Mouse (Mus musculus): ENCODE data around the gene Ehbp1. TPM values are rescaled to one million over a fixed set of nuclear protein-coding genes. Genes with fewer than 3 reads are reported as not detected.

The Ehbp1 gene
- polyA plus RNA-seq, 1 experiment, result 0.04 TPM

DNA sequence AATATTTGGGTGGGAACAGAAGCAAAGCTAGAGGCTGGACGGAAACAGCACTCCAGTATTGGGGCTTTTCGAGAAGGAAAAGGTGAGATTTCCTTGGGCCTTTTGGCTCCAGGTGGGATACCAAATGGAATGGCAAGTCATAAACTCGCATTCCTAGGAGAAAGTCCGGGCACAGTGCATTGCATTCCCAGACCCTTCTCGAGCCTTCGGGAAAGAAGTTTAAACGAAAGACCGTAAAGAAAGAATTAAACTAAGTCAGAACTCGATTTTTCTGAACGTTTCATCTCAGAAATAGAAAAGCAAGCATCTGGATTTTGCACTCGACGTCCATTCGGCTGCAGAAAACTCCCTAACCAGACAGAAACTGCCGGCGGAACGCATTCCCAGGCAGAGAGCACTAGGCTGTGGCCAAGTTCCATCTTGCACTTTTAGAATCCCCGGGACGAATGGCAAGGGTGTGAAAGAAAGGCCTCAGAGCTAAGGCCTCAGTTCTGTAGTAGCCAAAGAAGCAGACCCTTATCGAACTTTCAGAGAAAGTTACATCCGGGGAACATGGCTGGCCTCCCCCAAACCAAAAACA is 344.4 kb downstream of the Ehbp1 start:
- H3K27me3 ChIP-seq (ENCODE audit: control insufficient read depth), result peaks cover 100% of the 10 kb centered on the region
- no peaks in the 10 kb centered on the region for H3K36me3 ChIP-seq (ENCODE audit: control insufficient read depth)
- no peaks in the 10 kb centered on the region; the same call in 1 of the 2 replicates for H3K4me1 ChIP-seq (ENCODE audit: control insufficient read depth)
- no peak overlapping the region for H3K4me3 ChIP-seq (replicated peaks)
- TF ChIP-seq GATA1 (IDR thresholded peaks at IDR 0.05; ENCODE audit: low read length), result no peak
- TF ChIP-seq TAL1 (IDR thresholded peaks at IDR 0.05; ENCODE audit: low read length), result no peak
- peaks cover 13% of the 10 kb centered on the region; the same call in 1 of the 2 replicates for H3K9me3 ChIP-seq (ENCODE audit: control insufficient read depth, low read length)

DNA sequence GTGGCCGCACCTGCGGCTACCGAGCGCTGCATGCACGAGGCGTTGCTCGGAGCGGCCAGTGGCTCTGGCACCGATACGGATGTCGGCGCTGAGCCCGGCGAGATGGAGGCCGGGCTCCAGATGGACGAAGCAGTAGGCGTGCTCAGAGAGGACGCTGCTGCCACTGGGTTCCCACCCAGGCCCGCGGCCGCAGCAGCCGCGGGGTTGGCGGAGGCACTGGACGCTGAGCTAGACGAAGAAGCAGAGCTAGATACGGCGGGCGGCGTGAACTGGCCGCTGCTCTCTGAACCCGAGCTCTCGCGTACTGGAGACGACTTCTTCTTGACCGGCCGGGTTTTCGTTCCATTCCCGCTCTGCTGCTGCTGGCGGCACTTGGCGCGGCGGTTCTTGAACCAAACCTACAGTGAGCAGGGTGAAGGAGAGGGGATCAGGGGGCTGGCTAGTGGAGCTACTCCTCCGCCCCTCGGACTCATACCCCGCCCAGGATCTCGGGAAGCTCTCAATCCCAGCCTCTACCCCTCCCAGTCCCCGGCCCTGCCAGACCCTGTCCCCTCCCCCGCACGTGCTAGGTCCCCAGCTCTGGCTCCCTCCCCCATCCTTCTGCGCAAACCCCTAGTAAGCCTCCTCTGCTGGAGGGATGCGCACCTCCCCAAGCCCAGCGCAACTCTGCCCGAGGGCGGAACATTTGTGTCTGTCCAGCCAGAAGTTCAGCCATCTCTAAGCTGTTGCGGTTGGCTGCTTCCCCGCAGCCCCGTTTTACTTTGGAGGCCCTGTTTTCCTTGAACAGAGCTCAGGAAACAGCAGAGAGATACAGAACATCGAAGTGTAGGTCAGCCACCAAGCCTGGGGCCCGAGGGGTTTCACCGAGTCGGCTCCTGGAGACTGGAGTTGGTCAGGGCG is 345.2 kb downstream of the Ehbp1 start:
- no peak overlapping the region for H3K4me3 ChIP-seq (replicated peaks)
- TF ChIP-seq TAL1 (IDR thresholded peaks at IDR 0.05; ENCODE audit: low read length) (no peak), GATA1 (IDR thresholded peaks at IDR 0.05; ENCODE audit: low read length) (no peak)
- peaks cover 99% of the 10 kb centered on the region for H3K27me3 ChIP-seq (ENCODE audit: control insufficient read depth)
- H3K9me3 ChIP-seq (ENCODE audit: control insufficient read depth, low read length), result peaks cover 13% of the 10 kb centered on the region; the same call in 1 of the 2 replicates
- no peaks in the 10 kb centered on the region; the same call in 1 of the 2 replicates for H3K4me1 ChIP-seq (ENCODE audit: control insufficient read depth)
- H3K36me3 ChIP-seq (ENCODE audit: control insufficient read depth), result no peaks in the 10 kb centered on the region

DNA sequence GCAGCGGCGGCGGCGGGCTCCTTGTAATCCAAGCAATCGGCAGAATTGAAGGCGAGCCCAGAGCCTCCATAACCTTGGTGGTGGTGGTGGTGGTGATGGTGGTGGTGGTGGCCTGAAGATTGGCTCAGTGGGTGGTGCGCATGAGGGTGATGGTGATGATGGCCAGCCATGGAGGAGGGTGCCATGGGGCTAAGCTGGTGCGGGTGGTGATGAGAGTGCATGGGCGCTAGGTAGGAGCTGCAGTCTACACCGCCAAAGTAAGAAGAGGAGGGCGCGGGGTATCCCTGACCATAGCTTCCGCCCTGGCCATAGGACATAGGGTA is 345.8 kb downstream of the Ehbp1 start:
- Histone ChIP-seq H3K4me1 (ENCODE audit: control insufficient read depth) (no peaks in the 10 kb centered on the region), H3K27me3 (ENCODE audit: control insufficient read depth) (peaks cover 99% of the 10 kb centered on the region), H3K9me3 (ENCODE audit: control insufficient read depth, low read length) (peaks cover 13% of the 10 kb centered on the region; the same call in 1 of the 2 replicates), H3K4me3 (replicated peaks) (no peak overlapping the region), H3K36me3 (ENCODE audit: control insufficient read depth) (no peaks in the 10 kb centered on the region)
- no peak for TF ChIP-seq GATA1 (IDR thresholded peaks at IDR 0.05; ENCODE audit: low read length)
- no peak for TF ChIP-seq TAL1 (IDR thresholded peaks at IDR 0.05; ENCODE audit: low read length)

DNA sequence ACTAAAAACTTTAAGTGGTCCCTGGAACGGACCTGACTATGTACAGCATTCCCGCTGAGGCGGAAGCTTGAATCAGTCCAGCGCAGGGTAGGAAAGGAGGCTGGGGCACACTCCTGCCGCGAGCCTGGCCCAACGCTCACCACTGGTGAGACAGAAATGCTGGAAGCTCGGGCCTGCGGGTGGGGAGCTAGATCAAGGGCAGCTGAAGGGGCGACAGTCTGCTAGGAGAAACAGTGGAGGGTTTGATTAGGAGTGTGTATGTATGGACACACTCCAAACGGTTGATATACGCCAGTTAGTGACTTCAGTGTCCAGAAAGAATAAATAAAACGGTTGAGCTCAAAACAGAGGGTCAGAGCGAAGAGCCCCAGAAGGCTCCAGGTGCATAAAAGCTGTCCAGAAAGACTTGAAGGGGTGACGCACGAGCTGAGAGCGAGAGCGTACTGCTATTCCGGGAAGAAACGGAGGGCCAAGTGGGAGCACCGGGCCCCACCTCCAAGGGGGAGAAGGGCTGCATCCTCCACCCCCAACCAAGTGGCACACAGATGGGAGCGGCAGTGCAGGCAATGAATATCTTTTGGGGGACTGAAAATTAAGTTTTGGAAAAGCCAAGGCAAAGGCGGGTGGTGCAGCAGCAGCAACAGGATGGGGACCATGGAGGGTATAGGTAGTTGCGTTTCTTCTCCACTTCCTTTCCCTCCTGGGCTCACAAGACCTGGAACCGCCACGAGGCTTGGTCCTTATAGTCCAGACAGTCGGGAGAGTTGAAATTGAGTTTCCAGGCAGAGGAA is 346.4 kb downstream of the Ehbp1 start:
- Histone ChIP-seq H3K4me1 (ENCODE audit: control insufficient read depth) (no peaks in the 10 kb centered on the region), H3K36me3 (ENCODE audit: control insufficient read depth) (no peaks in the 10 kb centered on the region), H3K27me3 (ENCODE audit: control insufficient read depth) (peaks cover 99% of the 10 kb centered on the region), H3K4me3 (replicated peaks) (no peak overlapping the region), H3K9me3 (ENCODE audit: control insufficient read depth, low read length) (peaks cover 11% of the 10 kb centered on the region; the same call in 1 of the 2 replicates)
- TF ChIP-seq TAL1 (IDR thresholded peaks at IDR 0.05; ENCODE audit: low read length) (no peak), GATA1 (IDR thresholded peaks at IDR 0.05; ENCODE audit: low read length) (no peak)

DNA sequence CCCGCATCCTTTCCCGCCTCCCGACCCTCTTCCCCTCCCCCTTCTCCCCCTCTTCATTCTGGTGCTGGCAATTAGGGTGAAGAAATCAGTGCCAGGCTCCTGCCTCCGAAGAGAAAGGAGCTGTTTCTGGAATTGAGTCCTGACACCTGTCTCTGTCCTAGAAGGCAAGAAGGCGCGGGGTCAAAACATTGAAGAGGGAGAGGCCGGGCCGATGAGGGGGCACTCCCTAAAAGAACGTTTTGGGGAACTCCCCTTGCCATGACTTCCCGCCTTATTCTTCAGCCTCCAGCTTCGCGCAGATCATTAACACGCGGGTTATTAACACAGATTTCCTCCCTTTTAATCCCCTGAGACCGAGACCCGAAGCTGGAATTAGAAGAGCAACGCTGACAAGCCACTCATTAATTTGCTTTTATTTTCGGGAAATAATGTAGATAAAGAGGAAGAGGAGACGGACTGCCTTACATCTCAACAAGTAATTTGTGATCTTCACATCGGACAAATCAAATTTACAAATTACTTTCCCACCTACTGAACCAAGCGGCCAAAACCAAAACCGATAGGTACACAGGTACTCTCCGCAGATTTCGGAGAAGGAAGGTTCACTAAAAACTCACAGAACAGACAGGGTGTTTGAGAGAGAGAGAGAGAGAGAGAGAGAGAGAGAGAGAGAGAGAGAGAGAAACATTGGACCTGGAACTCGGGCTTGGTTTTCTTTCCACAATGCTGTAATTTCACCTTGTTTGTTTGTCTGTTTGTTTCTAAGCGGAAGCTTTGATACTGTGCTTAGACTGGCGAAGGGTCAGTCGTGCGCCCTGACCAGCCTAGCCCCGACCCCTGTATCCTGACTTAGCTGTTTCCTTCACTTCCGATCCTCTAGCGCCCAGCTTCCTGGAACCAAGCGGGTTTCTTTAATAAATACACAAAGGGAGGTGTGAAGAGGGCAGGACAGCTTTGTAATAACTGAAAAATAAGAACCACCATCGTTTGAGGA is 347.4 kb downstream of the Ehbp1 start:
- H3K4me1 ChIP-seq (ENCODE audit: control insufficient read depth), result no peaks in the 10 kb centered on the region
- H3K27me3 ChIP-seq (ENCODE audit: control insufficient read depth), result peaks cover 97% of the 10 kb centered on the region

DNA sequence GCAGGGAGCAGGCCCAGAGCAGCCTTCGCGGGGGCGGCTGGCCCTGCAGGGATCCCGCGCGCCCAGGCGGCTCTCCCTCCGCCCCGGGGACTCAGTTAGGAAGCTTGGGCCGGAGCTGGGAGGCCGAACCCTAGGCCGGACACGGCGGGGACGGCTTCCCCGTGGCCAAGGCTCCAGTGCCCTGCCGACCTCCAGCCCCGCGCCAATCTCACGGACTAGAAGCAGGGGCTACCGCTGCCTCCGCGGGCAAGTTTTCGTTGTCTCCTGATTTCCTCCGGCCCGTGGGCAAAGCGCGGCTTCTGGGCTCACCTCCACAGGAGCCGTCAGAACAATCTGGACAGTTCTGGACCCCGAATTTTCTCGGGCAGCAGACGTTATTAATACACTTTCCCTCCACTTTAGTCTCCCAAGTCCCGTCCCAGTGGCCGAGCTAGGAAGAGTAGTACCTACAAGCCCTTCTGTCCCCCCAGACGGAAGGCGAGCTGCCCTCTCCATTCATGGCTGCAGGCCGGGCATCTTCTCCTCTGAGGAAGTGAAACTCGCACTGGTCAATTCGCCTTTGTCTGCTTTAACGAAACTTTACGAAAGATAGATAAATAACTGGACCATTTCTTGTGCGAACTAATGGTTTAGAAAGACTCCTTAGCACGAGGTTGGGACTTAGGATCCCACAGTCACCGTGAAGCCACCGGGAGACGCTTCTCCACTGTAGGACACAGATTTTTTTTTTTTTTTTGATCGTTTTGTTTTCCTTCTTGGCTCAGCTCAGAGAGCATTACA is 348.3 kb downstream of the Ehbp1 start:
- no peak for TF ChIP-seq GATA1 (IDR thresholded peaks at IDR 0.05; ENCODE audit: low read length)
- no peak for TF ChIP-seq TAL1 (IDR thresholded peaks at IDR 0.05; ENCODE audit: low read length)
- Histone ChIP-seq H3K36me3 (ENCODE audit: control insufficient read depth) (no peaks in the 10 kb centered on the region), H3K27me3 (ENCODE audit: control insufficient read depth) (peaks cover 96% of the 10 kb centered on the region), H3K4me3 (replicated peaks) (no peak overlapping the region), H3K4me1 (ENCODE audit: control insufficient read depth) (no peaks in the 10 kb centered on the region), H3K9me3 (ENCODE audit: control insufficient read depth, low read length) (peaks cover 9% of the 10 kb centered on the region; the same call in 1 of the 2 replicates)

More for the DNA sequence above, 347.4 kb downstream of the Ehbp1 start:
- Histone ChIP-seq H3K9me3 (ENCODE audit: control insufficient read depth, low read length) (peaks cover 9% of the 10 kb centered on the region; the same call in 1 of the 2 replicates), H3K36me3 (ENCODE audit: control insufficient read depth) (no peaks in the 10 kb centered on the region), H3K4me3 (replicated peaks) (no peak overlapping the region)
- no peak for TF ChIP-seq TAL1 (IDR thresholded peaks at IDR 0.05; ENCODE audit: low read length)
- no peak for TF ChIP-seq GATA1 (IDR thresholded peaks at IDR 0.05; ENCODE audit: low read length)

DNA sequence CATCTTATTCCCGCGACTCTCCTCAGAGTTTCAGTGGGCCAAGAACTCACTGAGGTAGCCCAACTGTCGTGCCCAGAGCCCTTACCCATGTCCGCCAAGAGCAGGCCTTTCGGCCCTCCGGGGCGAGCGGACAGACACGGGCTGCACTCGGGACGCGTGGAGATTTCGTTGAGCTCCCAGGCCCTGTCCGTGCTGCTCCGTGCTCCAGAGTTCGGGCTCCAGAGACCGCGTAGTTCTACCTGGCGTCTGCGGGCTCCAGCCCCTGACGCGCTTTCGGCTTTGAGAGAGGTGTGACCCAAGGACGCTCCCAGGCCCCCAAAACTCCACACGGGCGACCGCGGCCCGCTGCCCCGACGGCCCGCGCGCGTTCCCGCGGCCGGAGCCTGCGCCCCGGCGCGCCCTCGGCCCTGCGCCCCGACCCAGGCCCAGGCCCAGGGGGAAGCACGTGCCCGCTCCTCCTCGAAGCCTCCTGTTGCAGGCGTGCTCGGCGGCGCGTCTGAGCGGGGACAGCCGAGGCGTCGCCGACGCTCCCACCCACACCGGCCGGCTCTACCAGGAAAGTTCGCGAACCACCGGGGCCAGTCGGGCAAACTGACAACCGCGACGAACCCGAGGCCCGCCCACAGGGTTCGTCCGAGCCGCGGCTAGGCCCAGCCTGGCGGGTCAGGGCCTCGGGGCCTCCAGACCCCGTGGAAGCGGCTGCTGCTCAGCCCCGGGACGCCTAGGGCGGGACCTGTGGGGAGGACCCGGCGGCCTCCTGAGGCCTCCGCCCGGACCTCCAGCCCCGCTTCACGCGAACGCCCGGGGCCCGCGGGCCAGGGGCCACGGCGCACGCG is 349.1 kb downstream of the Ehbp1 start:
- Histone ChIP-seq H3K36me3 (ENCODE audit: control insufficient read depth) (no peaks in the 10 kb centered on the region), H3K4me1 (ENCODE audit: control insufficient read depth) (no peaks in the 10 kb centered on the region), H3K4me3 (replicated peaks) (no peak overlapping the region), H3K27me3 (ENCODE audit: control insufficient read depth) (peaks cover 96% of the 10 kb centered on the region), H3K9me3 (ENCODE audit: control insufficient read depth, low read length) (peaks cover 9% of the 10 kb centered on the region; the same call in 1 of the 2 replicates)
- no peak for TF ChIP-seq GATA1 (IDR thresholded peaks at IDR 0.05; ENCODE audit: low read length)
- no peak for TF ChIP-seq TAL1 (IDR thresholded peaks at IDR 0.05; ENCODE audit: low read length)

Measured in erythroblast, embryonic 14.5 days (primary cell).